Mouse (Mus musculus): ENCODE data around the gene Cbx6. TPM values are rescaled to one million over a fixed set of nuclear protein-coding genes. Genes with fewer than 3 reads are reported as not detected.

The Cbx6 gene
- total RNA-seq, 4 experiments from 2014 or later, result 55.0 to 88.9 (median 65.5) TPM

DNA sequence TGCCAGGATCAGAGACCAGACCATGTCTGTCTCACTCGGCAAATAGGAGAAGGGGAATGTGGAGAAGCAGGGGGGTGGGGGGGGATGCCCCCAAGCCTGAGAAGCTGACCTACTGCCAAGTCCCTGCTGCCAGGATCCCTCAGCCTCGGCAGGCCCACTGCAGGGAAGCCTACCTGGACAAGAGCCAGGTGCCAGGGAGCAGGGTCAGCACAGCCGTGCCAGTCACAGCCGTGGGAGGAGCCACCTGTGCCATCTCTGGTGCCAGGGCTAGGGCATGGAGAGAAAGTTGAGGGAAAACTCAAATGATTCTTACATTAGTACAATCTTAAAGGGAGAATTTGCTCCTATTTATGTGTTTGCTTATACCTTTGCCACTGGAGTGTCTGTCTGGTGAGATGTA, 32.2 kb downstream of the Cbx6 start:
- no peak for DNase-seq

DNA sequence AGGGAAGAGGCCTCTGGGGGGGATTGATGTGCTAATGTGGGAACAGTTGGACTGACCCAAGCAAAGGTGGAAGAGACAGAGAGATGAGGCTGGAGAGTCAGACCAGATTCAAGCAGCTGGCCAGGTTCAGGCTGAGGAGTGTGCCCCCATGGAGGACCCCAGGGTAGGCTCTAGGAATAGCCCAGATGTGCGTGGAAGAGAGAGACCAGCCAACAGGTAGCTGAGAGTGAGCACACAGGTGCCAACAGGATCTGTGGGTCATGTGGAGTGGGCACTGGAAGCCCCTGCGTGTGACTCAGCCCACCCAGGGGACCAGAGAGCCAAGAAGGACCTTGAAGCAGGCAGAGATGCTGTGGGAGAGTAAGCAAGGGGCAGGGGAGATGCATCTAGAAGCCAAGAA, 32.8 kb downstream of the Cbx6 start:
- no peak for DNase-seq

DNA sequence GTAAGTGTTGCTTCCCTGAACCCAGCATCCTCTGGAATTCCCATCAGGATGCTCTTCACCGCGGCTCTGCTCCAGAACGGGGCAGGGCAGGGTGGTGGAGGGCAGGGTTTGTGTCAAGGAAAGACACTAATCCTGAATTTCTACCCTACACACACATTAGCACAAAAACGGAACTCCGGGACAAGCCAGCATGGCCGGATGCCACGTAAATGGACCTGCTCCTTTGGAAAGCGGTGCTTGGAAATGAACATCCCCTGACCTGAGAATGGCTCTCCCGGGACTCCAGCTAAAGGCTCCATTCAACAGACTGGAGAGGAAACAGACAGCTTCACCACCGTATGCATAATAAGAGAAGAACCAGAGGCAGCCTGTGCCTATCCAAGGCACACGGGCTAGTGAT, 33.8 kb downstream of the Cbx6 start:
- no peak for DNase-seq

DNA sequence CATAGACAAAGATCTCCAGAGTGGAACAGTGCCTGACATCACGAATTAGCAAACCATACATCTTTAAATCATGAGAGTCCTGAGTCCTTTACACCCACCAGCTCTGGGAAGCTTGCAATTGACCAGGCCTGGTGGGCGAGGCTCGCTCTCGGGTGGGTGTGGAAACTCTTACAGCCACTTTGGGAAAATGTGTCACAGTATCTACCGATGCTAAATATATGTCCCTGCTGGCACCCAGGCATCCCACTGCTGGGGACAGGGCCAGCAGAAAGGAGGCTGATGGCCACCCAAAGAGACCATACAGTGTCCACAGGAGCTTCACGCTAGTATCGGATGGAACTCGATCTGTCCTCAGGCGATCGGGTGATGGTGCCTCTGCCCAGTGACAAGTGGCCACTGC, 35.9 kb downstream of the Cbx6 start:
- no peak for DNase-seq

DNA sequence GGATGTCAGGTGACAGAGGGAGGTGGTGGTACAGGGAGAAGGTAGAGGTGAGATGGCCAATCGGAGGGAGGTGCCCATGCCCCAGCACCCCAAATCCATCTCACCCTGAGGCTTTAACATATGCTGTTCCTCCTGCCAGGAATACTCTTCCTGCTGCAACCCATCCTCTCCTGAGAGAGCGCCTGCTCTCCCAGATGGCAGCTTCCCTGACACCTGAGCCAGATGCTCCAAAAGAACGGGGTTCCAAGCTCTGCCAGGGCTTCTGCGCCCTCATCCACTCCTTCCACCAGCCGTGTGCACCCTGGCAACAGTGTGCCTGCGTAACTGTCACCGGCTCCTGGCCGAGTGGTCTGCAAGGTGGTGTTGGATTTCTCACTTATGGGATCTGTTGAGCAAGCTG, 36.8 kb downstream of the Cbx6 start:
- no peak for DNase-seq

DNA sequence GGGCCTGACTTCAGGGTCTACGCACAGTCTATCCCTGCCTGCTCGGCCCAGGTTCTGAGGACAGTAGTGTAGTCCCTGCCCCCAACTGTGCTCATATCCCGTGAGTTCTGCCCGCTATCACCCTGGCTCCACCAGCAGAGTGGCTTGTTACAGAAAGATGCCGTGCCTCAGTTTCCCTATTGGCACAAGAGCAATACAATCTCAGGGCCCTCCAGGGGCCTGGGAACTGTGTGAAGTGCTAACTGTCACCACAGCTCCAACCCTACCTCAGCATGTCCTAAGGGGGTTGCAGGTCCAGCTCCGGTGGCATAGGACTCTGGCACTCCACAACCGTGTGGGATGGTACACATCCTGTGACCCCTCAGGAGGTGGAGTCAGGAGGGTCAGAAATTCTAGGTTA, 37.4 kb downstream of the Cbx6 start:
- no peak for DNase-seq

DNA sequence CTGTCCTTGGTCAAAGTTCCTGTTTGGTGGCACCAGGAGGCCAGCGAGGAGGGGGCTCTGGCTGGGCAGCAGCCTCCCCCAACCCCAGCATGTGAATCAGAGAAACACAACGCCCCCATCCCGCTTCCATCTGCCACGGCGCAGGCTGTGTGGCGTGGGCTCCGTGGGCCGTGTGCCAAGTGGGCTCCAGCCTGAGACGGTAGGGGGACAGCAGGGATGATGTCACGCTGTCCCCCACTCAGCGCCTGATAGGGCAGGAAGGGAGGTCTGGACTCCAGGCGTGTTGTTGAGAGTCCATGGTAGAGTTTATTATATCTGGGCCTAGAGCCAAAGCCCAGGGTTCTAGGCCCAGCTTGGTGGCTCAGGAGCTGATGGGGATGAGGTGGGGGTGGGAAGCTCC, 38.2 kb downstream of the Cbx6 start:
- DNase-seq, result no peak

DNA sequence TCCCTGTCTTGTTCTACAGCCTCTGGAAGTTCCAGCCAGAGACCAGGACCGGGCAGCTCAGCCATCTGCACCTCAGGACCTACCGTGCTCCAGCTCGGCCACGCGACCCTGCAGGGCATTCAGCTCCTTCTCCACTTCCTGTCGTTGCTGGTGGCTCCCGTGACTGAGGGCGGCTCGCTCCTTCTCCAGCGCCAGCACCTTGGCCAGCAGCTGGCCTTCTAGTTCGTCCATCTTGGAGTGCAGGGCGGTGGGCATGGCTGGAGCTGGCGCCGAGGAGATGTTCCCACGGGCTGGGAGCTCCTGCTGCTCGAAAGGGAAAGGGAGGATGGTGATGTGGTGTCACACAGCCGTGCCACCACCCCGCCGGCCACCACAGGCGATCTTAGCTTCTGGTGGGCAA, 40.3 kb downstream of the Cbx6 start:
- DNase-seq, result no peak

DNA sequence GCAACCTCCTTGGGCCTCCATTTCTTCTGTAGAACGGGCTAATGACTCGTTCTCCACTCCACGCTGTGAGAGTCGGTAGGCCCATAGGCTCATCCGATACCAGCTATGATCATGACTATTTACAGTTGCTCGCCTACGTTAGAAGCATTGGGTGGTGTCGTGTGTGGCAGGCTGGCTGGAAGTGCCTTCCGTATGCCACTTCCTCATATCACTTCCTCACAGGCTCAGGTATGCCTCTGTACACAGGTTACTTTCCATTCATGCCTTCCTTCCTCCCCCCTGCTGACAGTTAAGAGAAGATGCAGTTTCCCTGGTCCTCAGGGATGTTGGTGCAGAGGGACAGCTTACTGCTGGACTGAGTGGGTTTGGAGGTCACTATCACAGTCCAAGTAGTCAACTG, 41.4 kb downstream of the Cbx6 start:
- DNase-seq, result no peak

DNA sequence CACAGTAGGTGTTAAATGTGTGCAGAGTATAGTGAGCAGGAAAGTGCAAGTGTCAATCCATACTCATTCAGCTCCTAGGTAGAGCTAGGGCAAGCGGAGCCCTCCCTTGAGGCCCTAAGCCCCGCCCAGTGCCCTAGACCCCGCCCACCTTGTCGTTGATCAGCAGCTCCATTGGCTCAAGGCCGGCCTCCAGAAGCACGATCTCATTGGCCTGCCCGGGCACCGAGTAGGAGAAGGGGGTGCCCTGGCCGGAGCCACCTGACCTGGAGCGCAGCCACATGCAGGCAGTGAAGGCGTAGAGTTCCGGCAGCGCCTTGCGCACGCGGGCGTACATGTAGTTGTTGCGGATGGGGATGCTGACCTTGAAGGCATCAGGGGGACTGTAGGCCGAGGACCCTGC, 42.0 kb downstream of the Cbx6 start:
- DNase-seq, result no peak

DNA sequence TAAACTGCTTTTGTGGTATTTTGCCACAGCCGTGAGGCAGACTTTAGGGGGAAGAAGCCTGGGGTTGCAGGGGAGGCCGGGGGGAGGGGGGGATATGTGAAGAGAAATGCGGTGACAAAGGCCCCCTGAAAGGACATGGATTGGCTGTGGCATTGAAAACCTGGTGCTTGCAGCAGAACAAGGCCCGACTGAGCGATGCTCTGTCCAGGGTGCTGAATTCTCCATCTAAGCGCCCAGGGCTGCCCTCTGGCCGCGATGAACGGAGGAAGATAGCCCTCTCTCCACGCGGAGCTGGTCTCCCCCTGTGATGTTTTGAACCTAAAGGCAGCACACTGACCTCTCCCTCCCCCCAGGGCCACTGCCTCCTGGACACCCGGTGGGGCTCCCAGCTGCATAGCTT, 43.0 kb downstream of the Cbx6 start:
- DNase-seq, result no peak

DNA sequence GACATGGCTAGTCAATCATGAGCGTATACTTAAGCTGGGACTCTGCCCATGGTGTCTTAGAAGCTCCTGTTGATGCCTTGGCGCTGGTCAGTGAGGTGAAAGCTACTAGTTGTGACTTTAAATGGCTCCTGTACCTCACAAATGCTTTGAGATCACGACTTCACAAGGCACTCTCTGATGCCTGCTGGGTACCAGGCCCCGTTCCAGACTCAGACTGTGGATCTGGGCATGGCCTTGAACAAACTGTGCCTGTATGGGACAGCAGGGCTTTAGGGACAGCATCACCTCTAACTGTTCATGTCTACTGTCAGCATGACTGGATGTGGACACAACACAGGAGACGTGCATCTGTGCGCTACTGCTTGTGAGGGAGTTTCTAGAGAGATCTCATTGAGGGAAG, 43.6 kb downstream of the Cbx6 start:
- DNase-seq, result no peak

DNA sequence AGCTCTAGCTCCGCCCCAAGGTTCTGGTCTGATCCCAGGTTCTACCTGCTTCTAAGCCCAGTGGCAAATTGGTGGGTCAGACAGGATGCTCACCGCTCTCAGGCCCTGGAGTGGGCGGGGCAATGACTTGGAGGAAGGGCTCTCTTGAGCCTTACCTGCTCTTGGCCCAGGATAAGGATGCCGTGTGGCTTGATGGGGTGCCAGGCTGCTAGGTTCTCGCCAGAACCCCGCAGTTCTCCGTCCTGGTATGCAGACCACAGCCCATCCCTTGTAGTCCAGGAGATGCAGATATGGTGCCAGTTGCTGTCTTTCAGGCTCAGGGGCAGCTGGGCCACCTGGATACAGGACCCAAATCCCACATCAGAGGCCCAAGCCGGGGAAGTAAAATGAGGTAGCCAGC, 44.4 kb downstream of the Cbx6 start:
- DNase-seq, result no peak

DNA sequence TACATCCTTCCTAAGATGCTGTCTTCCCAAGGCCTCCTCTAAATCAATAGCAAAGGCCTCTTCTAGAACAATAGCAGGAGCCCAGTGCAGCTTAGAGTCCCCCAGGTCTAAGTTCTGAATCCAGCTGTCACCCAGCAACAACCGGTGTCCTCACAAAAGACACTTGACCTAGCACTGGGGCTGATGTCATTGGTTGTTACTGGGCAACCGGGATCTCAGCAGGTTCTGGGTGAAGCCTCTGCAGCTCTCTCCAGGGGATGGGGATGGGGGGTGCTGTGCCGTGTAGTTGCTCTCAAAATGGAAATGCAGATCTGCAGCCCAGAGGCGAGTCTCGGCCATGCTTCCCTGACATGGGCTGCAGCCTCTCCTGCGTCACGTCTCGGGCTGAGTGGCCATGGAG, 46.7 kb downstream of the Cbx6 start:
- no peak for DNase-seq

DNA sequence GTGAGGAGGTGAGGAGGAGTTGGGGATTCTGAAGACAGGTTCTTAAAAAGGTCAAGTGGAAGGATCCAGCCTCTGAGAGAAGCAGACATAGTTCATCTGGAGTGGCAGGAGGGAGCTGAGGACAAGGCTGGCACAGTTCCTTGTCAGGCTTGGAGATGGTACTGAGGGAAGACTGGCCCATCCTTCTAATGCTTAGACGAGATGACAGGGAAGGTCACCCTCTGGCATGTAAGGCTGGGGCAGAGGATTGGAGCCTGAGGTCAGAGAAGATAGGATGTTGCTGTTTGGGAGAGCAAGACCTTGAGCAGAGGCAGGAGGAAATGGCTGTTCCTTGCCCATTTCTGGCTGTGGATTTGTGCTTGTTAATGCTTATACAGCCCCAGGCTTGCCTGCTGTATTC, 49.4 kb downstream of the Cbx6 start:
- peak; percentile 44 for DNase-seq

DNA sequence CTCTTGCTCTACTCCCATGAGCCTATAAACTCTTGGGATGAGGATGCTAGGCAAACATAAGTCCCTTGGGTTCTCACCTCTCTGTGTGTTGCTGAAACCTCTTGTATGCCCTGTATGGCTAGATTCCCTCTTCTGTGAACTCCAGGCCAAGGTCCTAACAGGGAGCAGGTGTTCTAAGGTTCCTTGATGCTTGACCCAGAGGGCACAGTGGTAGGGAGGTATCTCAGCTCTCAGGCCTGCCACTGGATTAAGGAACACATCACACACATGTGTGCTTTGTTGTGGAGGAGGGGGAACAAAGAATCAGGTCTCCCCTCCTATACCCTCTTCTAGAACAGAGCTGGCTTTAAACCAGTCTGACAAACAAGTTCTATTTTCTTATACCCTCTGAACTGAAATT, 56.7 kb downstream of the Cbx6 start, which contains the start of gene Dnal4:
TSS of gene Dnal4 (minus strand) at position 101 of the 400 bp plus-strand sequence.
- no peak for DNase-seq

DNA sequence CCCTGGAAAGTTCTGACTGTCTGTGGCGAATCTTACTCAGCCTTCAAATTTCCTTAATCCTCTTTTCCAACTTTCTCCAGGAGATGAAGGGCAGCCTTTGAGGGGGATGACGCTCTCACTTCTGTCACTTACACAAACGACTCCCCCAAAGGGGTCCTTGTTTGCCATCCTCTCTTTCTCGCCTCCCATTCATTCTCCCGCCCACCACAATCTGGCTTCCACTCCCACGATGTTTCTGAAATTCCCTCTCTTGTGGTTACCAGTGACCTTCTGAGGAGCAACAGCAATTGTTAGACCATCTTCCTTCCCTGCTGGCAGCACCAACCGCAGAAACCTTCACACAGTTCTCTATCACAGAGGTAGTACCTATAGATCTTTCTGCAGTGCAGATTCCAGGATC, 58.8 kb downstream of the Cbx6 start:
- no peak for DNase-seq

DNA sequence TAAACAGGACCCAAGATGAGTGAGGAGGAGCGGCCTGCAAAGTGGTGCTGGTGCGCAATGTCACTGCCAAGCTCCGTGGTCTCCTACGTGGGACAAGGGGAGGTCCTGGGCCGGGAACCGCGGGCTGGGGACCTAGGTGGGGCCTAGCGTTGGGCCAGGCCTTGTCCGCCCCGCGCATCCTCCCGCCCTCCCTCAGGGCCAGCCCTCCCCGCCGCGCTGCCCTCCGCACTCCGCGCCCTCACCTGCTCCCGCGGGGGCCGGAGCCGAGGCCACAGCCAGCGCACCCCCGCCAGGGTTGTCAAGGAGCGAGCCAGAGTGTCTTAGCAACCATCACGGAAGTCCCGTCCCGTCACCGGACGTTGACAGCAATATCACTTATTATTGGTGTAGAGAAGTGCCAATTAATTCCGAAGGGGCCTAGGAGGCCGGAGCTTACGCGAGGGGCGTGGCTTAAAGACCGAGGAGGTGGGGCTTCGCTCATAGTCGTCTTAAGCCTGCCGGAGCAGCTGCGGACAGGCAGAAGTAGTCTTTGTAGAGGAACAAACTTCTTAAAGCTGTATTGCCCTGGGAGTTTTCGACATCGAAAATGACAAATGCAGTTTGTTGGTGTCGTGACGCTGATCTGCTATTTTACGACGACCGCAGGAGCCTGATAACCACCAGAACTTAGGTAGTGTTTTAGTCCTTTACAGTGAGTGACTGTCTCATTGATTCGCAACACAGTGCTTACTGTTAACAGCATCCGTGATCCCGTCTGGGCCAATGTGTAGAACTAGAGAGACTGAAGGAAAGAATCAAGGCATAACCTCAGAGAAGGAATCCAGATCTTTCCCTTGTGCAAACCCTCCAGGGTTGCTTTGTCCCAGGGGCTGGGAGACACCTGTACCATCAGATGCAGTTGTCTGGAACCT, 60.1 kb downstream of the Cbx6 start:
- DNase-seq, result peak; percentile 95

Other genes with a start within 250 kb of the Cbx6 start
- 1 to 10 TPM; 1.5 to 6.3 (median 2.7) TPM for gene Dmc1, start 229.6 kb downstream of the Cbx6 start, total RNA-seq (2022)
- gene Fam227a, start 175.7 kb downstream of the Cbx6 start, total RNA-seq (2022), result 1 to 10 TPM; 2.8 to 6.2 (median 4.4) TPM
- 10 to 100 TPM; 21.7 to 31.1 (median 24.9) TPM for gene Cby1, start 175.5 kb downstream of the Cbx6 start, total RNA-seq (2022)
- 100 to 1,000 TPM in 2 of 4 experiments, 10 to 100 TPM in 2; 95.5 to 120 (median 105) TPM for gene Tomm22, start 163.8 kb downstream of the Cbx6 start, total RNA-seq (2022)
- gene Josd1, start 146.8 kb downstream of the Cbx6 start, total RNA-seq (2022), result 10 to 100 TPM; 22.8 to 30.3 (median 25.0) TPM
- gene Gtpbp1, start 143.8 kb downstream of the Cbx6 start, total RNA-seq (2022), result 10 to 100 TPM; 27.2 to 43.1 (median 32.1) TPM
- gene Sun2, start 92.2 kb downstream of the Cbx6 start, total RNA-seq (2022), result 10 to 100 TPM; 48.3 to 71.4 (median 53.9) TPM
- gene Dnal4, start 56.8 kb downstream of the Cbx6 start, total RNA-seq (2022), result 10 to 100 TPM; 22.0 to 27.1 (median 23.5) TPM
- gene Nptxr, start 29.9 kb downstream of the Cbx6 start, total RNA-seq (2022), result 10 to 100 TPM in 2 of 4 experiments, 1 to 10 TPM in 2; 6.4 to 11.9 (median 9.4) TPM
- 1 to 10 TPM in 3 of 4 experiments, not detected in 1; 1.1 to 2.4 (median 1.6) TPM for gene Npcd, start 451 bp downstream of the Cbx6 start, total RNA-seq (2022)
- 10 to 100 TPM; 16.1 to 29.3 (median 22.9) TPM for gene Apobec3, start 57.0 kb upstream of the Cbx6 start, total RNA-seq (2022)
- 10 to 100 TPM; 27.5 to 51.1 (median 40.9) TPM for gene Cbx7, start 136.4 kb upstream of the Cbx6 start, total RNA-seq (2022)
- 10 to 100 TPM; 42.7 to 52.9 (median 43.2) TPM for gene Pdgfb, start 180.3 kb upstream of the Cbx6 start, total RNA-seq (2022)